In genomic region chr8:128362940-128363595, GRCm38 (mm10) we compare ENCODE assay signal across 8 mouse cellular contexts. TPM values are rescaled to one million over a fixed set of nuclear protein-coding genes. Genes with fewer than 3 reads are reported as not detected.
DNase-seq lines count a peak whose midpoint lies in the region; ATAC-seq and TF ChIP-seq lines count a peak whose summit lies in the region.

No protein-coding gene starts in this region.

- TF ChIP-seq EP300 in CH12.LX (IDR thresholded peaks at IDR 0.05; ENCODE audit: low read length): no peak
- no peak for TF ChIP-seq EP300 in liver, postnatal 0 days (IDR thresholded peaks at IDR 0.05; ENCODE audit: low read depth)

- in situ Hi-C loops in CH12.LX (cut with MboI; ENCODE audit: low pct_ligation_motif_present, low pct_unique_long_range_greater_than_20kb, low sequenced_read_pairs): loop anchor here (10.0 to 25.0 kb wide), 3 partner anchors 401 to 926 kb away; no protein-coding TSS in a partner anchor

- ATAC-seq in forebrain, embryonic 13.5 days: no peak
- ATAC-seq in liver, postnatal 0 days: peak; percentile 53
- ATAC-seq in neural tube, embryonic 14.5 days (ENCODE audit: low read depth): no peak; the same call in 1 of the 2 replicates

- peak overlapping the region; percentile 39; the same call in 1 of the 2 replicates for H3K4me2 ChIP-seq in CH12.LX (ENCODE audit: insufficient read depth, low read depth, poor library complexity, severe bottlenecking)
- H3K4me2 ChIP-seq in forebrain, embryonic 13.5 days: peak overlapping the region; percentile 53
- H3K4me2 ChIP-seq in liver, postnatal 0 days (ENCODE audit: low read depth, low read length): peak overlapping the region; percentile 31
- peak overlapping the region; percentile 100 for H3K4me2 ChIP-seq in neural tube, embryonic 14.5 days (ENCODE audit: low read depth, low read length)

- no peak overlapping the region for H3K27ac ChIP-seq in CH12.LX (ENCODE audit: insufficient read depth, low read depth)
- no peak overlapping the region for H3K27ac ChIP-seq in forebrain, embryonic 13.5 days
- no peak overlapping the region for H3K27ac ChIP-seq in liver, postnatal 0 days (ENCODE audit: low read depth)
- peak overlapping the region; percentile 24; the same call in 1 of the 2 replicates for H3K27ac ChIP-seq in neural tube, embryonic 14.5 days (ENCODE audit: low read depth, low read length)

- TF ChIP-seq RAD21 in CH12.LX (IDR thresholded peaks at IDR 0.05; ENCODE audit: low read depth, low read length): peak; percentile 93

- H3K79me2 ChIP-seq in CH12.LX (replicated peaks; ENCODE audit: control insufficient read depth, extremely low read depth, insufficient read depth, poor library complexity, severe bottlenecking): no peaks in the 10 kb centered on the region

- H3K4me3 ChIP-seq in CH12.LX (replicated peaks in 1 of 3; ENCODE audit: low read depth in 2 of 3, low read length in 2 of 3, poor library complexity in 1 of 3): peak overlapping the region in 1 of 3 experiments; percentile 13
- H3K4me3 ChIP-seq in forebrain, embryonic 13.5 days: peak overlapping the region; percentile 26
- H3K4me3 ChIP-seq in liver, postnatal 0 days (ENCODE audit: low read depth, low read length): no peak overlapping the region
- peak overlapping the region; percentile 89 for H3K4me3 ChIP-seq in neural tube, embryonic 14.5 days (ENCODE audit: low read depth, low read length)

- no peaks in the 10 kb centered on the region for H3K9me3 ChIP-seq in CH12.LX (replicated peaks; ENCODE audit: low read length)
- no peaks in the 10 kb centered on the region for H3K9me3 ChIP-seq in forebrain, embryonic 13.5 days (replicated peaks)
- H3K9me3 ChIP-seq in liver, postnatal 0 days (ENCODE audit: low read length): no peaks in the 10 kb centered on the region
- no peaks in the 10 kb centered on the region for H3K9me3 ChIP-seq in neural tube, embryonic 14.5 days (ENCODE audit: control insufficient read depth, low read length)

- intact Hi-C loops in heart, postnatal 10 days (cut with DNase I): loop anchor here (1.0 to 5.0 kb wide), 5 partner anchors 74 to 922 kb away; no protein-coding TSS in a partner anchor

- TF ChIP-seq CTCF in CH12.LX (conservative IDR thresholded peaks at IDR 0.05 in 1 of 2, IDR thresholded peaks at IDR 0.05 in 1 of 2; ENCODE audit: low read depth in 2 of 2, low read length in 2 of 2): peak; percentile 86 to 92
- TF ChIP-seq CTCF in liver, postnatal 0 days (IDR thresholded peaks at IDR 0.05; ENCODE audit: low read depth): peak; percentile 96

- H3K4me1 ChIP-seq in CH12.LX (ENCODE audit: control insufficient read depth in 1 of 2, insufficient read depth in 2 of 2): peaks cover 0 to 32% of the 10 kb centered on the region in 2 experiments; a peak in 3 of 4 replicates
- peaks cover 45% of the 10 kb centered on the region for H3K4me1 ChIP-seq in forebrain, embryonic 13.5 days
- H3K4me1 ChIP-seq in liver, postnatal 0 days (ENCODE audit: insufficient read depth): no peaks in the 10 kb centered on the region
- H3K4me1 ChIP-seq in neural tube, embryonic 14.5 days (ENCODE audit: control insufficient read depth, insufficient read depth, low read length): peaks cover 14% of the 10 kb centered on the region

- H3K9ac ChIP-seq in CH12.LX (ENCODE audit: insufficient read depth, low read depth): no peak overlapping the region
- H3K9ac ChIP-seq in forebrain, embryonic 13.5 days: no peak overlapping the region
- no peak overlapping the region for H3K9ac ChIP-seq in liver, postnatal 0 days (replicated peaks)
- H3K9ac ChIP-seq in neural tube, embryonic 14.5 days (replicated peaks; ENCODE audit: low read depth, low read length): peak overlapping the region; percentile 26; the same call in 1 of the 2 replicates

- H3K27me3 ChIP-seq in CH12.LX (replicated peaks): no peaks in the 10 kb centered on the region
- peaks cover 7% of the 10 kb centered on the region; the same call in 1 of the 2 replicates for H3K27me3 ChIP-seq in forebrain, embryonic 13.5 days
- H3K27me3 ChIP-seq in liver, postnatal 0 days (ENCODE audit: insufficient read depth, low read length): peaks cover 22% of the 10 kb centered on the region
- no peaks in the 10 kb centered on the region for H3K27me3 ChIP-seq in neural tube, embryonic 14.5 days (ENCODE audit: control insufficient read depth, insufficient read depth, low read length)

- TF ChIP-seq POLR2A in CH12.LX (IDR thresholded peaks at IDR 0.05; ENCODE audit: low read depth, low read length): no peak

- peak; percentile 86 for DNase-seq in CH12.LX (ENCODE audit: extremely low read depth)
- DNase-seq in c-Kit-positive CD71-positive TER-119-negative erythroid progenitor cells, embryonic 14.5 days (ENCODE audit: low read depth): peak; percentile 51
- peak; percentile 91 to 93 for DNase-seq in heart, postnatal 10 days
- DNase-seq in kidney, postnatal 4 days: peak; percentile 86 to 89
- peak; percentile 75 for DNase-seq in liver, postnatal 0 days
- DNase-seq in testis, postnatal 10 days (ENCODE audit: low spot score): peak; percentile 82

- peaks cover 3 to 11% of the 10 kb centered on the region in 2 experiments for H3K36me3 ChIP-seq in CH12.LX (replicated peaks in 1 of 2; ENCODE audit: control insufficient read depth in 1 of 2, insufficient read depth in 1 of 2, low read length in 1 of 2)
- no peaks in the 10 kb centered on the region; the same call in 1 of the 2 replicates for H3K36me3 ChIP-seq in forebrain, embryonic 13.5 days (ENCODE audit: poor library complexity, severe bottlenecking)
- H3K36me3 ChIP-seq in liver, postnatal 0 days (replicated peaks; ENCODE audit: insufficient read depth, low read length): no peaks in the 10 kb centered on the region
- H3K36me3 ChIP-seq in neural tube, embryonic 14.5 days (ENCODE audit: control insufficient read depth, insufficient read depth, low read length): no peaks in the 10 kb centered on the region

- dilution Hi-C loops in CH12.LX (cut with MboI; ENCODE audit: extremely low pct_ligation_motif_present, extremely low pct_unique_long_range_greater_than_20kb, low sequenced_read_pairs): no loop called here

- WGBS in forebrain, embryonic 13.5 days: 8% methylated on average over 11 of the region's 11 CpGs
- 8% methylated on average over 11 of the region's 11 CpGs for WGBS in liver, postnatal 0 days (ENCODE audit: insufficient replicate concordance)
- 11% methylated on average over 11 of the region's 11 CpGs for WGBS in neural tube, embryonic 14.5 days

TF ChIP-seq in CH12.LX, 34 proteins besides CTCF, POLR2A, EP300 and RAD21:
- TF ChIP-seq ZMIZ1 (IDR thresholded peaks at IDR 0.05; ENCODE audit: low read depth, low read length): no peak
- TF ChIP-seq SIN3A (IDR thresholded peaks at IDR 0.05; ENCODE audit: low read length): peak; percentile 35; the same call in 1 of the 2 replicates
- no peak for TF ChIP-seq ZNF384 (IDR thresholded peaks at IDR 0.05; ENCODE audit: low read depth, low read length)
- TF ChIP-seq ELF1 (IDR thresholded peaks at IDR 0.05; ENCODE audit: low read depth, low read length): 0 out of 2 replicates have a peak, but pooled peaks have one; percentile 22
- no peak for TF ChIP-seq E2F4 (IDR thresholded peaks at IDR 0.05; ENCODE audit: insufficient replicate concordance, low read depth, low read length)
- 0 out of 2 replicates have a peak, but pooled peaks have one; percentile 36 for TF ChIP-seq IRF4 (IDR thresholded peaks at IDR 0.05; ENCODE audit: low read depth, low read length)
- TF ChIP-seq ZC3H11A (IDR thresholded peaks at IDR 0.05; ENCODE audit: low read depth, low read length): peak; percentile 79
- peak; percentile 44; the same call in 1 of the 2 replicates for TF ChIP-seq MEF2A (IDR thresholded peaks at IDR 0.05; ENCODE audit: borderline replicate concordance, low read depth, low read length)
- TF ChIP-seq ETS1 (conservative IDR thresholded peaks at IDR 0.05; ENCODE audit: low read depth, low read length): 0 out of 2 replicates have a peak, but pooled peaks have one; percentile 15
- TF ChIP-seq SMC3 (IDR thresholded peaks at IDR 0.05; ENCODE audit: low read depth, low read length): peak; percentile 95

RNA-seq across cellular contexts. Expression of gene Nrp1, which starts 4.7 kb away (rescaled TPM):
- total RNA-seq in CH12.LX (2012; rRNA removed) (11.9 and 13.1 TPM in 2 replicates), CH12.LX (2014; rRNA removed) (14.7 and 16.7 TPM in 2 replicates)
- 6.9 and 7.3 TPM in 2 replicates for polyA plus RNA-seq in CH12.LX (2012; ENCODE audit: insufficient read length, low read depth)
- polyA plus RNA-seq in forebrain, embryonic 13.5 days (2015; fragmentation: Nextera tagmentation; extraction: Ambion mirVana): 54.4 and 55.9 TPM in 2 replicates
- total RNA-seq in heart, postnatal 10 days (2021): 100 to 1,000 TPM; 137 to 189 TPM
- 8.6 and 8.7 TPM in 2 replicates for polyA plus RNA-seq in liver, postnatal 0 days (2015; fragmentation: Nextera tagmentation; extraction: Ambion mirVana)
- 101 and 143 TPM in 2 replicates for polyA plus RNA-seq in neural tube, embryonic 14.5 days (2014; fragmentation: Nextera tagmentation; extraction: Ambion mirVana)

Comparison
In these comparisons a context has a peak if more than half of its experiments do, and no peak if none do; other contexts are left out.
1. H3K4me2 ChIP-seq: peak in every context shown above with its lines; median percentile 100 in neural tube, embryonic 14.5 days; 53 in forebrain, embryonic 13.5 days; 39 in CH12.LX; 31 in liver, postnatal 0 days.